Mouse (Mus musculus) embryonic facial prominence, embryonic 14.5 days (tissue): ENCODE measurements around the gene B9d2. TPM values are rescaled to one million over a fixed set of nuclear protein-coding genes. Genes with fewer than 3 reads are reported as not detected.

Source experiments
- ATAC-seq: fragments of 200-750 bp; cut with Nextera tagmentation; 2 replicates; pipeline ENCODE4 v1.8.0; 2017; ENCODE audit warnings: low read depth, moderate number of reproducible peaks, moderate TSS enrichment
- DNase-seq: peaks from one replicate; pipeline ENCODE4 v3.0.0-alpha.2; 2015; ENCODE audit warnings: low spot score
- H3K27ac ChIP-seq: fragments of 300-500 bp; sonication (generic); replicated peaks from 2 replicates; pipeline ENCODE4 v1.5.1; 2014; ENCODE audit warnings: low read depth, mild to moderate bottlenecking, low read length, moderate library complexity
- H3K27me3 ChIP-seq: fragments of 300-500 bp; sonication (generic); replicated peaks from 2 replicates; pipeline ENCODE4 v1.6.1; 2014; ENCODE audit warnings: low read length; ENCODE audit not compliant: control insufficient read depth, insufficient read depth
- H3K36me3 ChIP-seq: fragments of 300-500 bp; sonication (generic); 2 replicates; pipeline ENCODE4 v1.6.1; 2014; ENCODE audit warnings: low read length, mixed read lengths; ENCODE audit not compliant: control insufficient read depth, insufficient read depth
- H3K4me1 ChIP-seq: fragments of 300-500 bp; sonication (generic); 2 replicates; pipeline ENCODE4 v1.6.1; 2014; ENCODE audit warnings: antibody characterized with exemption, low read length; ENCODE audit not compliant: control insufficient read depth, insufficient read depth
- H3K4me2 ChIP-seq: fragments of 300-500 bp; sonication (generic); 2 replicates; pipeline ENCODE4 v1.6.1; 2014; ENCODE audit warnings: low read depth, mild to moderate bottlenecking, low read length, moderate library complexity, mixed read lengths
- H3K4me3 ChIP-seq: fragments of 300-500 bp; sonication (generic); 2 replicates; pipeline ENCODE4 v1.5.1; 2014; ENCODE audit warnings: low read depth, mild to moderate bottlenecking, low read length
- H3K9ac ChIP-seq: fragments of 300-500 bp; sonication (generic); 2 replicates; pipeline ENCODE4 v1.6.1; 2014; ENCODE audit warnings: low read depth, mild to moderate bottlenecking, low read length, moderate library complexity, mixed read lengths
- H3K9me3 ChIP-seq: fragments of 300-500 bp; sonication (generic); 2 replicates; pipeline ENCODE4 v1.6.1; 2016; ENCODE audit warnings: low read length; ENCODE audit not compliant: control insufficient read depth
- WGBS: fragments of 180-500 bp; shearing (Covaris S2); extraction: QIAGEN DNeasy Blood & Tissue Kit; methylation state at CpG from one replicate; pipeline ENCODE4 v1.1.7; 2014; 5-methylcytosine and 5-hydroxymethylcytosine counted together
- polyA plus RNA-seq: library from polyadenylated mRNA; unstranded; fragments of >200 nt; fragmentation: Nextera tagmentation; extraction: Ambion mirVana; gene quantifications from 2 replicates; pipeline ENCODE4 v1.2.1, GENCODE M21; 2014

The B9d2 gene
- polyA plus RNA-seq, 1 experiment from 2014 or later = 25.1 TPM

GRCm38 (mm10) chr7:25709961-25710360, 29.4 kb downstream of the B9d2 start:
- H3K4me1 ChIP-seq = peaks cover 25% of the 10 kb centered on the region
- no peak overlapping the region for H3K4me3 ChIP-seq
- ATAC-seq = 0 out of 2 replicates have a peak, but pooled peaks have one; percentile 17
- H3K27ac ChIP-seq = peak overlapping the region; percentile 55
- peaks cover 30% of the 10 kb centered on the region for H3K36me3 ChIP-seq
- H3K27me3 ChIP-seq = no peaks in the 10 kb centered on the region
- H3K9me3 ChIP-seq = no peaks in the 10 kb centered on the region
- no peak for DNase-seq
- WGBS = 13% methylated on average over 12 of the region's 12 CpGs
- peak overlapping the region; percentile 53 for H3K9ac ChIP-seq
- H3K4me2 ChIP-seq = peak overlapping the region; percentile 40

GRCm38 (mm10) chr7:25710519-25711130, 30.0 kb downstream of the B9d2 start:
- peak overlapping the region; percentile 53 for H3K9ac ChIP-seq
- peak overlapping the region; percentile 40 for H3K4me2 ChIP-seq
- no peaks in the 10 kb centered on the region for H3K27me3 ChIP-seq
- ATAC-seq (peak; percentile 16), DNase-seq (no peak)
- 0% methylated on average over 5 of the region's 7 CpGs for WGBS
- peaks cover 25% of the 10 kb centered on the region for H3K4me1 ChIP-seq
- peak overlapping the region; percentile 55 for H3K27ac ChIP-seq
- no peak overlapping the region for H3K4me3 ChIP-seq
- H3K36me3 ChIP-seq = peaks cover 36% of the 10 kb centered on the region
- H3K9me3 ChIP-seq = no peaks in the 10 kb centered on the region

GRCm38 (mm10) chr7:25711165-25711564, 30.6 kb downstream of the B9d2 start:
- H3K9ac ChIP-seq = peak overlapping the region; percentile 53; the same call in 1 of the 2 replicates
- peaks cover 42% of the 10 kb centered on the region for H3K36me3 ChIP-seq
- peak overlapping the region; percentile 63 for H3K27ac ChIP-seq
- H3K4me1 ChIP-seq = peaks cover 25% of the 10 kb centered on the region
- H3K9me3 ChIP-seq = no peaks in the 10 kb centered on the region
- peak overlapping the region; percentile 40 for H3K4me2 ChIP-seq
- H3K27me3 ChIP-seq = no peaks in the 10 kb centered on the region
- 45% methylated on average over 5 of the region's 5 CpGs for WGBS
- ATAC-seq (no peak), DNase-seq (no peak)
- H3K4me3 ChIP-seq = no peak overlapping the region

- WGBS = 8% methylated on average over 7 of the region's 7 CpGs
- H3K4me2 ChIP-seq = no peak overlapping the region
Observed at GRCm38 (mm10) chr7:25711731-25712197, 31.2 kb downstream of the B9d2 start.

GRCm38 (mm10) chr7:25712801-25713200, 32.2 kb downstream of the B9d2 start:
- H3K4me3 ChIP-seq = no peak overlapping the region
- no peak overlapping the region for H3K9ac ChIP-seq
- WGBS = 90% methylated on average over 9 of the region's 9 CpGs
- ATAC-seq = no peak
- H3K4me1 ChIP-seq = peaks cover 31% of the 10 kb centered on the region
- no peaks in the 10 kb centered on the region for H3K27me3 ChIP-seq
- H3K27ac ChIP-seq = no peak overlapping the region
- H3K4me2 ChIP-seq = no peak overlapping the region
- DNase-seq = no peak
- peaks cover 44% of the 10 kb centered on the region for H3K36me3 ChIP-seq
- no peaks in the 10 kb centered on the region for H3K9me3 ChIP-seq

More at GRCm38 (mm10) chr7:25711731-25712197, 31.2 kb downstream of the B9d2 start:
- peaks cover 25% of the 10 kb centered on the region for H3K4me1 ChIP-seq
- no peaks in the 10 kb centered on the region for H3K27me3 ChIP-seq
- ATAC-seq = peak; percentile 51
- no peak overlapping the region for H3K4me3 ChIP-seq
- peak; percentile 69 for DNase-seq
- peaks cover 44% of the 10 kb centered on the region for H3K36me3 ChIP-seq
- 0 out of 2 replicates have a peak overlapping the region, but pooled peaks have one; percentile 30 for H3K9ac ChIP-seq
- H3K9me3 ChIP-seq = no peaks in the 10 kb centered on the region
- peak overlapping the region; percentile 63 for H3K27ac ChIP-seq

- WGBS = 89% methylated on average over 8 of the region's 8 CpGs
Observed at GRCm38 (mm10) chr7:25714581-25714980, 34.0 kb downstream of the B9d2 start.

GRCm38 (mm10) chr7:25715731-25716271, 35.2 kb downstream of the B9d2 start:
- WGBS = 96% methylated on average over 20 of the region's 22 CpGs
- H3K9me3 ChIP-seq = no peaks in the 10 kb centered on the region
- no peak for ATAC-seq
- peaks cover 26% of the 10 kb centered on the region for H3K4me1 ChIP-seq
- no peak for DNase-seq
- H3K4me2 ChIP-seq = no peak overlapping the region
- no peak overlapping the region for H3K9ac ChIP-seq
- peaks cover 52% of the 10 kb centered on the region for H3K36me3 ChIP-seq
- H3K27ac ChIP-seq = no peak overlapping the region
- H3K27me3 ChIP-seq = no peaks in the 10 kb centered on the region
- H3K4me3 ChIP-seq = no peak overlapping the region

More at GRCm38 (mm10) chr7:25714581-25714980, 34.0 kb downstream of the B9d2 start:
- Histone ChIP-seq H3K36me3 (peaks cover 44% of the 10 kb centered on the region), H3K4me2 (no peak overlapping the region), H3K27me3 (no peaks in the 10 kb centered on the region), H3K27ac (no peak overlapping the region), H3K4me3 (no peak overlapping the region), H3K9ac (no peak overlapping the region), H3K4me1 (peaks cover 36% of the 10 kb centered on the region), H3K9me3 (no peaks in the 10 kb centered on the region)
- ATAC-seq (no peak), DNase-seq (no peak)

GRCm38 (mm10) chr7:25717478-25717877, 36.9 kb downstream of the B9d2 start:
- no peak for ATAC-seq
- Histone ChIP-seq H3K4me2 (peak overlapping the region; percentile 93), H3K27ac (no peak overlapping the region), H3K36me3 (peaks cover 63% of the 10 kb centered on the region), H3K27me3 (no peaks in the 10 kb centered on the region), H3K4me3 (peak overlapping the region; percentile 77; the same call in 1 of the 2 replicates), H3K4me1 (peaks cover 11% of the 10 kb centered on the region), H3K9ac (peak overlapping the region; percentile 80; the same call in 1 of the 2 replicates), H3K9me3 (no peaks in the 10 kb centered on the region)
- WGBS = 87% methylated on average over 3 of the region's 3 CpGs
- DNase-seq = no peak
